Mouse (Mus musculus) kidney, postnatal 10 days (tissue): ENCODE measurements around the gene Cd40.
A peak's percentile ranks its signal among the peaks of the same experiment; 100 is the strongest.

Experiments
- DNase-seq: peaks from one replicate; pipeline ENCODE4 v3.0.0; 2021; ENCODE audit warnings: mixed read lengths

Gene Cd40

DNA sequence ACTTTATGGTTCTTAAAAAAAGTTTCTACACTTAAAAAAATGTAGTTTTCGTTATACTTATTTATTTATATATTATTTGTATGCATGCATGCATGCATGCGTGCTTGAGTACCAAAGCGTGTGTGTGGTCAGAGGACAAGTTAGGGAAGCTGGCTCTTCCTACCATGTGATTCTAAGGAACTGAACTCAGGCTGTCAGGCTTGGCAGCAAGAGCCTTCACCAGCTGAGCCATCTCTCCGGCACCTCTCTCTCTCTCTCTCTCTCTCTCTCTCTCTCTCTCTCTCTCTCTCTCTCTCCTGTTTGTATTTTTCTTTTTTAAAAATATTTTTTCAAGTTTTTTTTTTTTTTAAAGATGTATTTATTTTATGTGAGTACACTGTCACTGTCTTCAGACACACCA is 4.5 kb downstream of the Cd40 start:
- DNase-seq = no peak

- DNase-seq = peak; percentile 69
Observed at GRCm38 (mm10) chr2:165061638-165062433, 6.4 kb downstream of the Cd40 start.

GRCm38 (mm10) chr2:165064489-165064888 is 9.1 kb downstream of the Cd40 start:
- DNase-seq = peak; percentile 61

GRCm38 (mm10) chr2:165068806-165069205 is 13.4 kb downstream of the Cd40 start:
- no peak for DNase-seq

- DNase-seq = peak; percentile 77
Observed at GRCm38 (mm10) chr2:165070096-165070816, 14.8 kb downstream of the Cd40 start.

DNA sequence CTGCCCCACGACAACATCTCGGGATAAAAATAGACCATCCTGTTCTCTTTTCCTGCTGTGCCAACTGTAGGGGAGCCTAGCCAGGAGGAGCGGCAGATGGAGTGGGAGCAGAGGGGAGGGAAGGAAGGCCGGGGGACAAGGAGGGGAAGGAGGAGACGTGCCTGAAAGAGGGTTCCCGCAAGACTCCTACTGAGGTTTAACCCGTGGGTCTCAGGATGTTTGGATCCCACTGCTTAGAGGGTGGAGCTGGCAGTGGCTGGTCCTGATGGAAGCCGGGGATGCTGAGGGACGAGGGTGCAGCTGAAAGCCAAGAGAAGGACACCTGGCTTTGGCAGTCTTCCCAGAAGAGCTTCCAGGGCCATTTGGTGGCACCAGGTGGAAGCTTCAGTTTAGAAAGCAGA is 18.0 kb downstream of the Cd40 start:
- no peak for DNase-seq

- no peak for DNase-seq
Observed at GRCm38 (mm10) chr2:165074081-165074884, 18.9 kb downstream of the Cd40 start.

- peak; percentile 86 for DNase-seq
Observed at GRCm38 (mm10) chr2:165074937-165075336, 19.5 kb downstream of the Cd40 start.

DNA sequence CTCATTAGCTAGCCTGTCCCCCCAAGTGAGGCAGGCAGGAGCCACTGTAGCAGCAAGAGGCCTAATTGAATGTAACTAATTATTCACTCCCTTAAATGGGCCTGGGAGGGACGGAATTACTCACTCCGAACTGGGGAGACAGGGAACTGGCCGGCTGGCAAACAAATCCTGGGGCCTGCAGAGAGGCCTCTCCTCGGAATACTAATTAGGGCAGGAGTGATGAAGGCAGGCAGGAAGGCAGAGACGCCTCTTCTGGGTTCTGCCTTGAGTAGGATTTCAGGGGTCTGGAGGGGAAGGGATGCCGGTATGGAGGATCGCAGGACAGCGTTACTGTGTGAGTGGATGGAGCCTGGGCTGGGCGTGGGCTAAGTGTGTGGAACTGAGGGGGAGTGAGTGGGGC is 21.6 kb downstream of the Cd40 start:
- no peak for DNase-seq

DNA sequence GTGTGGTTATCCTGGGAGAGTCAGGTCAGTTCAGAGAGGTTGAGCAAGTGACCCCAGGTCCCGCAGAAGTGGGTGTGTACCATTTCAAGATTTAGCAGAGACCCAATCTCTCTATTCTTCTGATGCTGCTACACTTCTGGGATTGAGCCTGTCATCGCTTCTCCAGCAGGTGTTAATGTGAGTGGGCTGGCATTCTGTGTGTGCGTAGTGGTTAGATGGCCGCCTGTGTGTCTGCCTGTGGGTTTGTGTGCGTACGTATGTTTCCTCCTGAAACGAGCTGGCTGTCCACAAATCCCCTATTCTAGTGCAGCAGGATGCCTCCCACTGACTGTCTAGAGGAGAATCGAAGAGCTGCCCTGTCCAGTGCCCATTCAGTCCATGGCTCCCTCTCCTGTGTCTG is 22.6 kb downstream of the Cd40 start:
- no peak for DNase-seq

- DNase-seq = peak; percentile 62
Observed at GRCm38 (mm10) chr2:165078605-165079004, 23.2 kb downstream of the Cd40 start.

DNA sequence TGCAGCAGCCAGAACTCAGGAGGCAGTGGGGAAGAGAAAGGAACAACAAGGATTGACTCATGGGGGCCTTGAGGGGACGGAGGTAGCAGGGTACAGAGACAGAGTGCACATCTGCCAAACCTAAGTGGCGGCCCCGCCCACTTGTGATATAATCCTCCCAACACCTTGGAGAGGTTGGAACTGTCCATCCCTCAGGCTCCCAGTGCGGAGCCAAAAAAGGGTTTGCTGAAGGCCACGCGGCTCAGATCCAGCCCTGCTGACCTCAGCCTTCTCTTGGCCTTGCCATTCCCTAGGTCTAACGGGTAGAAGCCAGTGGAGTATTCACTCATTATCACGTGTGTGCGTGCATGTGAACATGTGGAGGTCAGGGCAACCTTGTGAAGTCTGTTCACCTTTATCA is 25.2 kb downstream of the Cd40 start:
- no peak for DNase-seq

DNA sequence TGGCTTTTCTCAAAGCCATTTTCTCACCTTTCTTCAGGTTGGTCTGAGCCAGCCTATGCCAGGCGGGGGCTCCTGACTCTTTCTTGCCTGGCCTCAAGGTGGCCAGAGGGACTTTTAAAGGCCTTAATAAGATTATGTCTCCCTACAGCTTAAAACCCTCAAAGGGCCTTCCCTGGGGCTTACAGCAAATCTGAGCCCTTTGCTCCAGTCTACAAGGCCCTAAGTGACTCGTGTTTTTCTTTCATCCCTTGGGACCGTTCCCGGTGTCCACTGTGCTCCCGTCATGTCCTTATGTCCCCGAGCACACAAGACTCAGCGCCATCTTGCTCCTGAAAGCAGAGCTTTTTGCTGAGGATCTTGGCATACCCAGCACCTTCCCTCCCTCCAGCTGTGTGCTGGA is 25.8 kb downstream of the Cd40 start:
- DNase-seq = no peak

DNA sequence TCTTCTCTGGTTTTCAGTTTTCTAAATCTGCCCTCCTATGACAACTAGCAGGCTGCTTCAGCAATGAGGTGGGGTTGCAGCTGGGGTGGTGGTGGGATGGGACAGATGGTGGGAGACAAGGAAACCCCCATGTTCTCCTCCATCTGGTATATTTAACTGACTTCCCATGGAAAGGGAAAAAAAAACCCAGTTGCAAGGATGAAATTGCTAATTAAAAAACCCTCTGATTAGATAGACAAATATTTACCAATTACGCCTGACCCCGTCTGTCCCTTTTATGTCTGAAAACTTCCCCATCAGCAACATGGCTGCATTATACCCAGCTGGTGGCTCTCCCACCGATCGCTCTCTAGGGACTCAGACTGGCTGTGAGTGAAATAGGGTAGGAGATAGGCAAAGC is 31.2 kb downstream of the Cd40 start:
- no peak for DNase-seq

DNA sequence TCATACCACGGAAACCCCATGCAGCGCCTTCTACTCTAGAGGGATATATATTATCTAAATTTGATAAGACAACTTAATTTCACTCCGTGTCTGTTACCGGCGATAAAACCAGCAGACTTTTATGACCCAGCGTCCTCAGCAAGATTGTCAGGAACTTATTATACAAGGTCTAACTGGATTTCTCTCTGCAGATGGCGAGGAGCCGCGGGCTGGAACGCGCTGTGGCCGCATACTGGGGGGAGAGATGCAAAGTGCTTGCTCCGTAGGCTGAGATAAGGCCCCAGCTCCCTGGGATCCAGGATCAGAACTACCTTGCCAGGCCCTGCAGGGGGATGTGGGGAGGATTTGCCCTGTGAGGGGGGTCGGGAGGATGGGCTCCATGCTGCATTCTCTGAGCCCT is 34.0 kb downstream of the Cd40 start:
- DNase-seq = no peak

DNA sequence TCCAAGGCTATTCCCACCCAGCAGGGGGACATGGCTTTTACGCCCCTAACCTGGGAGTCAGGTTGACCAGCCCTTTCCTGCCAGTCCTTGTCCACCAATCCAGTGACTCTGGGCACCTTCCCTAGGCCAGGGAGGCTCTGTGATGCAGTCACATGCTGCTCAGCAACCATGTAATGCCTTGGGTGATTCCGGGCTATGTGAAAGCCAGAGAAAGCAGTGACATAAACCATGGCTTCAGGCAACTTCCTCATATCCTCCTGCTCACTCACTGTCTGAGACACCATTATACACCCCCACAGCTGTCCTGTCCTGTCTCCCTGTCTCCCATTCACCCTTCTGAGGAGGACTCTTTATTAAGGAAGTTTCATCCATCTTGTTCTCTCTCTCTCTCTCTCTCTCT is 35.2 kb downstream of the Cd40 start, which contains the start of gene 1700025C18Rik:
Gene 1700025C18Rik (minus strand): TSS at position 101 of the 400 bp plus-strand sequence.
- DNase-seq = no peak

DNA sequence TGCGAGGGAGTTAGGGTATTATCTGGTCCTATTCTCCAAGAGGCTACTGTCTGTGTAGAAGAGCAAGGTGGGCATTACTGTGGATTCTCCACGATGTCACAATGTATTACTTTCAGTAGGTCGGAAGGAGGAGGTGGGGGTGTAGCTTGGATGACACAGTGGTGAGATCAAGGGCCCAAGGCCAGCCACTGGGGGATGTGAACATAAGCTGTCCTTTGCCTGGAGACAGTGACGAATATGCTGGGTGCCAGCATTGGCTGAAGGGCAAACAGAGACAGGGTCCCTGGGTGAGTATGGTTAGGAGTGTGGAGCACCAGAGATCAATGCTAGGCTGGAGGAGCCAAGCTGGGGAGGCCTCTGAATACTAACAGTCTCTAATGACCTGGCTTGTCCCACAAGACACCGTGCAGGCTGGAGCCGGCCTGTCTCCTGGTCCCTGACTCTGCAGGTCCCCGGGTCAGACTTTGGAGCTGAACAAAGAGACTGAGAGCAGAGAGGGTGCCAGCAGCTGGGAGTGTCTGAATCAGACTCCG is 36.1 kb downstream of the Cd40 start:
- no peak for DNase-seq

GRCm38 (mm10) chr2:165092393-165092792 is 37.0 kb downstream of the Cd40 start:
- DNase-seq = no peak

- no peak for DNase-seq
Observed at GRCm38 (mm10) chr2:165096367-165096766, 40.9 kb downstream of the Cd40 start.

GRCm38 (mm10) chr2:165098861-165099260 is 43.4 kb downstream of the Cd40 start:
- DNase-seq = no peak

DNA sequence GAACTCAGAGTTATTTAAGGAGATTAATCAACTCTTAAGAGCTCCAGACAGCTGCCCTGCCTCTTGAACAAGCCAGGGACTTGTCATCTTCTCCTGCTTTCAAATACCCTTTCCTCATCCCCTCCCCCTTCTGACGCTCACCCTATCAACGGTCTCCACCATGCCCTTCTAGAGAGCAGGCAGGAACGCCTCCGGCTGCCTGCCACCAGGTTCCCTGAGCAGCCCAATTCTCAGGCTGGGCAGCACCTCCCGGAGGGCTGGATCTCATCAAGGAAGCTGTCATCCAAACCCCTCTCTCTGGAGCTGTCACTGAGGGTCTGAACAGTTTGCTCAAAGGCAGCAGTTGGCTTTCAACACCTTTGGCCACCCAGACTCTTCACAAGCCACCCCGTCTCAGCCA is 45.3 kb downstream of the Cd40 start:
- no peak for DNase-seq

DNA sequence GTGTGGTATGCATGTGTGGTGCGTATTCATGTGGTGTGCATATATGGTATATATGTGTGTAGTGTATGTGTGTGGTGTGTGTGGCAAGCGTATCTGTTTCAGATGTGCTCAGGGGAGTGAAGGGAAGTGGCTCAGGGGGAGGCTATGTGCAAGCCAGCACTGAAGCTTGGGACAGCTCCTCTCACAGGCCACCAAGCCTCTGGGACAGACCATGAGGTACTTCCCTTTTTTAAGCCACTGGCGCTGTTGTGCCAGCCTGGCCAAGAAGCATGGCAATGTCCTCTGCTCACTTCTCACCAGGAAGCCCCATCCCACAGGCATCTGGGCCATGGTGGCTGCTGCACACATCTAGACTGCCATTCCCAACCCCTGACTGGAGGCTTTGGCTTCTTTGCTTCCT is 47.5 kb downstream of the Cd40 start:
- no peak for DNase-seq

DNA sequence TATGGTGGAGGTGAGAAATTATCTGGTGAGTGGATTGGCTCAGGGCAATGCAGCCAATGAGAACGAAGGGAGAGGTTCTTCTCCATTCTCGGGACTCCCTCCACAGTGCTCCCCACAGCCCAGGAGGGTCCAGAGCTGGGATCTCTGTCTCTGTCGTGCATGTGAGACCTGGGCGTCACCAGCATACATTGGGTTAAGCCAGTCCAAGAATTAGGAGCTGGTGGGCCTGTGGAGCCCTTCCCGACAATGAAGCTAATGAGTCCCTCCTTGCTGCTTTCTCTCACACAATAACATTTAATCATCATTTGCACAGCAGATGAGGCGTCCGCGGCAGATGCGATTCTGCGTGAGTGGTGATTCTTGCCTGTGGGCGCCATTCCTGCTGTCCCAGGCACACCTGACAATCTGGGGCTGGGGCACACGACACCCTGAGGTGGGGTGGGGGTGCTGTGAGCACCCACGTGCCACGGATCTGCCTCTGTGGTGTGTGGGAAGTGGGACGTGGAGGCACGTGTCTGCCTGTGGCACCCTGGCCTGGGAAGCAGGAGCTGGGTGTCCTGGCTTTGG is 50.2 kb downstream of the Cd40 start:
- DNase-seq = no peak
